19 mouse cellular contexts compared by ENCODE assay signal in the genomic region with DNA sequence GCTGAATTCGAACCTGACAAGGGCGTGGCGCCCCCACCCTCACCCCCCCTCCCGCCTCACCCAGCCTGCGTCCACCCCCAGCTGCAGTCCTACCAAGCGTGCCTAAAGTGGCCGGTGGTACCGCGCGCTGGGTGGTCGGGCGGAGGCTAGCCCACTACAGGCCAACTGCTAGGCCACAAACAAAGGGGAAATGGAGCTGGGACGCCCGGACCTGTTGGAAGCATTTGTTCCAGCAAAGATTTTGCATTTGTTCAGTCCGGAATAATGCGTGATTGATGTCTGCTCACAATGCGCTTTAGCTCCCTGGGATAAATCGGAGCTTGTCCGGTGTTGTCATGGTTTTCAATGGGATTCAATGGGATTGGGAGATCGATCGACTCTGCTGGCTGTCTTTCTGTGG. TPM values are rescaled to one million over a fixed set of nuclear protein-coding genes. Genes with fewer than 3 reads are reported as not detected.
DNase-seq lines count a peak whose midpoint lies in the region; ATAC-seq lines count a peak whose summit lies in the region.
"Had no signal": no experiment of that assay in that cellular context is flagged by ENCODE, and none has a peak within 500 bp of the region (broad histone marks: within the 10 kb centered on the region; RNA-seq: fewer than 3 reads in every experiment).

No protein-coding gene starts in this region.

- no peaks in the 10 kb centered on the region for H3K36me3 ChIP-seq in forebrain, embryonic 11.5 days (ENCODE audit: control insufficient read depth, insufficient read depth, low read length)
- no peaks in the 10 kb centered on the region for H3K36me3 ChIP-seq in forebrain, embryonic 12.5 days (replicated peaks)
- no peaks in the 10 kb centered on the region for H3K36me3 ChIP-seq in midbrain, embryonic 11.5 days (ENCODE audit: control insufficient read depth, insufficient read depth, low read length)
- no peaks in the 10 kb centered on the region for H3K36me3 ChIP-seq in midbrain, embryonic 16.5 days (ENCODE audit: control insufficient read depth, insufficient read depth, low read length)
- H3K36me3 ChIP-seq in limb, embryonic 10.5 days: no peaks in the 10 kb centered on the region
- H3K36me3 ChIP-seq: heart, embryonic 15.5 days; liver, embryonic 13.5 days had no signal

- no peak overlapping the region for H3K4me3 ChIP-seq in forebrain, embryonic 11.5 days (ENCODE audit: low read depth, low read length)
- no peak overlapping the region for H3K4me3 ChIP-seq in forebrain, embryonic 12.5 days (replicated peaks)
- no peak overlapping the region for H3K4me3 ChIP-seq in midbrain, embryonic 11.5 days (ENCODE audit: low read depth, low read length)
- H3K4me3 ChIP-seq in midbrain, embryonic 16.5 days (ENCODE audit: low read depth, low read length): no peak overlapping the region
- no peak overlapping the region for H3K4me3 ChIP-seq in limb, embryonic 10.5 days
- H3K4me3 ChIP-seq: heart, embryonic 15.5 days; liver, embryonic 13.5 days had no signal

- peaks cover 84% of the 10 kb centered on the region for H3K27me3 ChIP-seq in forebrain, embryonic 11.5 days (ENCODE audit: control insufficient read depth, insufficient read depth, low read length)
- peaks cover 87% of the 10 kb centered on the region for H3K27me3 ChIP-seq in forebrain, embryonic 12.5 days
- peaks cover 86% of the 10 kb centered on the region for H3K27me3 ChIP-seq in midbrain, embryonic 11.5 days (ENCODE audit: control insufficient read depth, insufficient read depth, low read length)
- peaks cover 64% of the 10 kb centered on the region for H3K27me3 ChIP-seq in midbrain, embryonic 16.5 days (ENCODE audit: control insufficient read depth, insufficient read depth, low read depth, low read length)
- H3K27me3 ChIP-seq in limb, embryonic 10.5 days (ENCODE audit: low read depth, poor library complexity, severe bottlenecking): peaks cover 98% of the 10 kb centered on the region

- intact Hi-C loops in left cerebral cortex, postnatal 10 days (cut with DNase I): loop anchor here (5.0 to 10.0 kb wide), 3 partner anchors 73 to 923 kb away; partner anchors contain the start of gene Nkx2-1

- under 1% methylated on average over 21 of the region's 21 CpGs for WGBS in forebrain, embryonic 11.5 days
- under 1% methylated on average over 21 of the region's 21 CpGs for WGBS in forebrain, embryonic 12.5 days
- under 1% methylated on average over 21 of the region's 21 CpGs for WGBS in midbrain, embryonic 11.5 days
- 3% methylated on average over 21 of the region's 21 CpGs for WGBS in midbrain, embryonic 16.5 days
- WGBS in limb, embryonic 10.5 days: under 1% methylated on average over 21 of the region's 21 CpGs

- H3K9me3 ChIP-seq in forebrain, embryonic 11.5 days (ENCODE audit: control insufficient read depth, low read length): no peaks in the 10 kb centered on the region
- no peaks in the 10 kb centered on the region for H3K9me3 ChIP-seq in forebrain, embryonic 12.5 days
- no peaks in the 10 kb centered on the region for H3K9me3 ChIP-seq in midbrain, embryonic 11.5 days (ENCODE audit: control insufficient read depth, low read length)
- no peaks in the 10 kb centered on the region for H3K9me3 ChIP-seq in midbrain, embryonic 16.5 days (replicated peaks; ENCODE audit: control insufficient read depth, low read length, poor library complexity, severe bottlenecking)
- H3K9me3 ChIP-seq in limb, embryonic 10.5 days (replicated peaks): no peaks in the 10 kb centered on the region
- H3K9me3 ChIP-seq: heart, embryonic 15.5 days; liver, embryonic 13.5 days had no signal

- DNase-seq in forebrain, embryonic 11.5 days (ENCODE audit: low spot score): peak; percentile 67
- peak; percentile 96 for DNase-seq in midbrain, embryonic 11.5 days (ENCODE audit: low spot score, missing footprints)
- DNase-seq in limb, embryonic 10.5 days (ENCODE audit: low spot score): peak; percentile 56
- DNase-seq in left cerebral cortex, postnatal 10 days (ENCODE audit: extremely low spot score in 1 of 2, low spot score in 2 of 2): no peak
- no peak for DNase-seq in yolk sac, embryonic 10.5 days (ENCODE audit: low spot score)
- DNase-seq: adrenal gland, postnatal 14 days; cerebellum, adult 9-11 months; gastrocnemius, postnatal 14 days; liver, embryonic 13.5 days; lung, postnatal 14 days had no signal

- no peak overlapping the region for H3K9ac ChIP-seq in forebrain, embryonic 11.5 days (ENCODE audit: low read length)
- H3K9ac ChIP-seq in forebrain, embryonic 12.5 days: no peak overlapping the region
- H3K9ac ChIP-seq in midbrain, embryonic 11.5 days (ENCODE audit: low read length): no peak overlapping the region
- H3K9ac ChIP-seq in midbrain, embryonic 16.5 days (ENCODE audit: low read depth, low read length): no peak overlapping the region
- H3K9ac ChIP-seq: heart, embryonic 15.5 days; liver, embryonic 13.5 days had no signal

- ATAC-seq in forebrain, embryonic 11.5 days (replicated peaks; ENCODE audit: low FRiP score): peak; percentile 60; the same call in 1 of the 2 replicates
- no peak for ATAC-seq in forebrain, embryonic 12.5 days (ENCODE audit: low FRiP score)
- ATAC-seq in midbrain, embryonic 11.5 days (ENCODE audit: low FRiP score): peak; percentile 87
- no peak for ATAC-seq in midbrain, embryonic 16.5 days
- ATAC-seq in CD4-positive, CD25-positive, alpha-beta regulatory T cell, adult 4 months: no peak
- ATAC-seq: inflammation-experienced regulatory T-cells, adult 6 months had no signal

- peaks cover 4% of the 10 kb centered on the region; the same call in 1 of the 2 replicates for H3K4me1 ChIP-seq in forebrain, embryonic 11.5 days (replicated peaks; ENCODE audit: control insufficient read depth, insufficient read depth, low read length)
- peaks cover 20% of the 10 kb centered on the region for H3K4me1 ChIP-seq in forebrain, embryonic 12.5 days
- peaks cover 9% of the 10 kb centered on the region for H3K4me1 ChIP-seq in midbrain, embryonic 11.5 days (ENCODE audit: control insufficient read depth, insufficient read depth, low read length)
- peaks cover 13% of the 10 kb centered on the region for H3K4me1 ChIP-seq in midbrain, embryonic 16.5 days (ENCODE audit: control insufficient read depth, insufficient read depth, low read length)
- peaks cover 19% of the 10 kb centered on the region for H3K4me1 ChIP-seq in limb, embryonic 10.5 days
- H3K4me1 ChIP-seq: liver, embryonic 13.5 days had no signal

- no peak overlapping the region for H3K27ac ChIP-seq in forebrain, embryonic 11.5 days (ENCODE audit: low read depth, low read length)
- no peak overlapping the region for H3K27ac ChIP-seq in forebrain, embryonic 12.5 days
- no peak overlapping the region for H3K27ac ChIP-seq in midbrain, embryonic 11.5 days (ENCODE audit: low read depth, low read length)
- H3K27ac ChIP-seq in midbrain, embryonic 16.5 days (ENCODE audit: low read length): no peak overlapping the region
- H3K27ac ChIP-seq in limb, embryonic 10.5 days: no peak overlapping the region
- H3K27ac ChIP-seq: heart, embryonic 15.5 days; liver, embryonic 13.5 days had no signal

- H3K4me2 ChIP-seq in forebrain, embryonic 11.5 days (ENCODE audit: low read depth, low read length, severe bottlenecking): no peak overlapping the region
- H3K4me2 ChIP-seq in forebrain, embryonic 12.5 days: no peak overlapping the region
- no peak overlapping the region for H3K4me2 ChIP-seq in midbrain, embryonic 11.5 days
- no peak overlapping the region for H3K4me2 ChIP-seq in midbrain, embryonic 16.5 days (ENCODE audit: low read length)
- H3K4me2 ChIP-seq: heart, embryonic 15.5 days; liver, embryonic 13.5 days had no signal

RNA-seq across cellular contexts. Expression of gene Nkx2-9, which starts 1.4 kb away (rescaled TPM):
- 2.4 and 2.8 TPM in 2 replicates for polyA plus RNA-seq in forebrain, embryonic 11.5 days (2014; fragmentation: Nextera tagmentation; extraction: Ambion mirVana)
- 1.1 and 1.3 TPM in 2 replicates for polyA plus RNA-seq in forebrain, embryonic 12.5 days (2016; fragmentation: Nextera tagmentation; extraction: Ambion mirVana)
- 8.5 and 8.8 TPM in 2 replicates for polyA plus RNA-seq in midbrain, embryonic 11.5 days (2014; fragmentation: Nextera tagmentation; extraction: Ambion mirVana)
- not detected in 2 replicates for polyA plus RNA-seq in midbrain, embryonic 16.5 days (2015; fragmentation: Nextera tagmentation; extraction: Ambion mirVana)
- polyA plus RNA-seq in limb, embryonic 10.5 days (2016; fragmentation: Nextera tagmentation; extraction: Ambion mirVana): not detected in 2 replicates
- polyA plus RNA-seq in CD4-positive, CD25-positive, alpha-beta regulatory T cell, adult 4 months (2017; shearing (Covaris generic)): not detected
- not detected for total RNA-seq in left cerebral cortex, postnatal 10 days (2021)
- total RNA-seq: gastrocnemius, postnatal 14 days; left cerebral cortex, postnatal 14 days had no signal
- polyA plus RNA-seq: embryonic facial prominence, embryonic 14.5 days; heart, embryonic 15.5 days; inflammation-experienced regulatory T-cells, adult 6 months; kidney, embryonic 16.5 days; liver, embryonic 13.5 days; thymus, postnatal 0 days had no signal

Comparison
In these comparisons a context has a peak if more than half of its experiments do, and no peak if none do; other contexts are left out.
1. ATAC-seq: peak in forebrain, embryonic 11.5 days (single experiment) and midbrain, embryonic 11.5 days (single experiment); none in forebrain, embryonic 12.5 days (single experiment), midbrain, embryonic 16.5 days (single experiment) and CD4-positive, CD25-positive, alpha-beta regulatory T cell, adult 4 months (single experiment).
2. DNase-seq: peak in forebrain, embryonic 11.5 days (single experiment), midbrain, embryonic 11.5 days (single experiment) and limb, embryonic 10.5 days (single experiment); none in left cerebral cortex, postnatal 10 days (0 of 2) and yolk sac, embryonic 10.5 days (single experiment).